18 mouse cellular contexts compared by ENCODE assay signal in the genomic region with DNA sequence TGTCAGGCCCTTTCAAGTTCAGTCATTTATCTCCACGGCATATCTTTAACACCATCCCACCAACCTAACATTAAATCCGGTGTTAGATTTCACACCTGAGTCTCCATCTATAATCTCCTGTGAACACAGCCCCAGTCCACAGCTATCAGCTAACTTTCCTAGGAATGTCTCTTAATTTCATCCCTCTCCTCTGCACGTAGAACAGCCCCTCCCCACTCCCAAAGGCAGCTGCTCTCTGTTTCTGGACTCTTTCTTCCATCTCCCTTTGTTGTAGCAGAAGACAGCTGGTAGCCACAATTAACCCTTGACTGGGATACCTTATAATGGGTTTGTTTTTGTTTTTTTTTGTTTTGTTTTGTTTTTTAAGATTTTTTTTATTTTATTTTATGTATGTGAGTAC. TPM values are rescaled to one million over a fixed set of nuclear protein-coding genes. Genes with fewer than 3 reads are reported as not detected.
A peak's percentile ranks its signal among the peaks of the same experiment; 100 is the strongest.
DNase-seq lines count a peak whose midpoint lies in the region; ATAC-seq and TF ChIP-seq lines count a peak whose summit lies in the region.
"Had no signal": no experiment of that assay in that cellular context is flagged by ENCODE, and none has a peak within 500 bp of the region (broad histone marks: within the 10 kb centered on the region; RNA-seq: fewer than 3 reads in every experiment).

No protein-coding gene starts in this region.

- TF ChIP-seq POLR2A in brain, embryonic 14.5 days (IDR thresholded peaks at IDR 0.05; ENCODE audit: borderline replicate concordance, extremely low read depth, insufficient read depth, insufficient read length, poor library complexity, severe bottlenecking): no peak

- H3K36me3 ChIP-seq in forebrain, embryonic 10.5 days (replicated peaks): peaks cover 42% of the 10 kb centered on the region
- no peaks in the 10 kb centered on the region for H3K36me3 ChIP-seq in forebrain, postnatal 0 days (ENCODE audit: insufficient read depth)
- H3K36me3 ChIP-seq in kidney, postnatal 0 days (ENCODE audit: insufficient read depth, low read length): peaks cover 3% of the 10 kb centered on the region; the same call in 1 of the 2 replicates
- no peaks in the 10 kb centered on the region for H3K36me3 ChIP-seq in hindbrain, postnatal 0 days (ENCODE audit: insufficient read depth, low read length)
- H3K36me3 ChIP-seq in intestine, postnatal 0 days (ENCODE audit: control insufficient read depth, insufficient read depth): no peaks in the 10 kb centered on the region

- no peaks in the 10 kb centered on the region for H3K9me3 ChIP-seq in forebrain, embryonic 10.5 days
- no peaks in the 10 kb centered on the region for H3K9me3 ChIP-seq in forebrain, postnatal 0 days (ENCODE audit: low read length)
- H3K9me3 ChIP-seq in kidney, postnatal 0 days (replicated peaks; ENCODE audit: low read length): no peaks in the 10 kb centered on the region
- H3K9me3 ChIP-seq in hindbrain, postnatal 0 days (ENCODE audit: low read length): no peaks in the 10 kb centered on the region
- H3K9me3 ChIP-seq in intestine, postnatal 0 days (ENCODE audit: control insufficient read depth): no peaks in the 10 kb centered on the region
- H3K9me3 ChIP-seq: embryonic facial prominence, embryonic 12.5 days had no signal

- no peak for ATAC-seq in forebrain, postnatal 0 days
- ATAC-seq in kidney, postnatal 0 days (replicated peaks; ENCODE audit: low FRiP score, low read depth): no peak
- peak; percentile 55 for ATAC-seq in hindbrain, postnatal 0 days
- no peak for ATAC-seq in intestine, postnatal 0 days

- no peak overlapping the region for H3K4me2 ChIP-seq in forebrain, postnatal 0 days (ENCODE audit: low read depth)
- H3K4me2 ChIP-seq in kidney, postnatal 0 days (ENCODE audit: low read length): no peak overlapping the region
- no peak overlapping the region for H3K4me2 ChIP-seq in hindbrain, postnatal 0 days (ENCODE audit: low read depth, low read length)
- no peak overlapping the region for H3K4me2 ChIP-seq in intestine, postnatal 0 days (replicated peaks; ENCODE audit: low read depth)
- H3K4me2 ChIP-seq: embryonic facial prominence, embryonic 12.5 days had no signal

- peak overlapping the region; percentile 70; the same call in 1 of the 2 replicates for H3K27ac ChIP-seq in forebrain, embryonic 10.5 days
- H3K27ac ChIP-seq in forebrain, postnatal 0 days (ENCODE audit: low read depth, low read length): no peak overlapping the region
- H3K27ac ChIP-seq in kidney, postnatal 0 days: peak overlapping the region; percentile 5; the same call in 1 of the 2 replicates
- H3K27ac ChIP-seq in hindbrain, postnatal 0 days: no peak overlapping the region
- no peak overlapping the region for H3K27ac ChIP-seq in intestine, postnatal 0 days (ENCODE audit: low read depth, low read length)

- H3K9ac ChIP-seq in forebrain, postnatal 0 days: no peak overlapping the region
- no peak overlapping the region for H3K9ac ChIP-seq in kidney, postnatal 0 days (ENCODE audit: low read depth, low read length)
- no peak overlapping the region for H3K9ac ChIP-seq in hindbrain, postnatal 0 days (replicated peaks; ENCODE audit: low read length)
- H3K9ac ChIP-seq in intestine, postnatal 0 days (ENCODE audit: low read depth, low read length): no peak overlapping the region
- H3K9ac ChIP-seq: embryonic facial prominence, embryonic 12.5 days had no signal

- H3K27me3 ChIP-seq in forebrain, embryonic 10.5 days (ENCODE audit: poor library complexity, severe bottlenecking): no peaks in the 10 kb centered on the region
- H3K27me3 ChIP-seq in forebrain, postnatal 0 days (ENCODE audit: insufficient read depth, low read length): no peaks in the 10 kb centered on the region
- no peaks in the 10 kb centered on the region for H3K27me3 ChIP-seq in kidney, postnatal 0 days (ENCODE audit: insufficient read depth, low read length)
- no peaks in the 10 kb centered on the region for H3K27me3 ChIP-seq in hindbrain, postnatal 0 days (ENCODE audit: insufficient read depth, low read length)
- no peaks in the 10 kb centered on the region for H3K27me3 ChIP-seq in intestine, postnatal 0 days (replicated peaks; ENCODE audit: control insufficient read depth, insufficient read depth, low read length)
- H3K27me3 ChIP-seq: CH12.LX; embryonic facial prominence, embryonic 12.5 days had no signal

- no peak for TF ChIP-seq CTCF in forebrain, postnatal 0 days (IDR thresholded peaks at IDR 0.05; ENCODE audit: low read depth)
- TF ChIP-seq CTCF in kidney, postnatal 0 days (IDR thresholded peaks at IDR 0.05; ENCODE audit: low read depth): no peak
- no peak for TF ChIP-seq CTCF in brain, embryonic 14.5 days (IDR thresholded peaks at IDR 0.05; ENCODE audit: borderline replicate concordance, extremely low read depth, insufficient read depth, insufficient read length)
- TF ChIP-seq CTCF in hindbrain, postnatal 0 days (IDR thresholded peaks at IDR 0.05; ENCODE audit: low read depth): no peak
- no peak for TF ChIP-seq CTCF in intestine, postnatal 0 days (IDR thresholded peaks at IDR 0.05; ENCODE audit: low read depth)

- 57% methylated on average over 3 of the region's 3 CpGs for WGBS in forebrain, embryonic 10.5 days
- 24% methylated on average over 3 of the region's 3 CpGs for WGBS in forebrain, postnatal 0 days
- WGBS in kidney, postnatal 0 days: 27% methylated on average over 3 of the region's 3 CpGs
- 33% methylated on average over 3 of the region's 3 CpGs for WGBS in hindbrain, postnatal 0 days
- WGBS in intestine, postnatal 0 days: 49% methylated on average over 3 of the region's 3 CpGs

- DNase-seq in forebrain, embryonic 10.5 days (ENCODE audit: extremely low spot score, low spot score): no peak
- DNase-seq in forebrain, postnatal 0 days: no peak
- no peak for DNase-seq in kidney, postnatal 0 days (ENCODE audit: low spot score)
- no peak for DNase-seq in kidney, postnatal 25 days
- DNase-seq in brain, embryonic 14.5 days (ENCODE audit: low read depth): peak; percentile 51
- no peak for DNase-seq in hindbrain, postnatal 0 days (ENCODE audit: low spot score)
- DNase-seq in cerebellum, postnatal 10 days: no peak
- DNase-seq: adrenal gland, adult 2 months; cerebellum, adult 11-12 months; heart, postnatal 4 days; kidney, adult 2 months; lung, adult 2 months; lung, postnatal 4 days; right cerebral cortex, postnatal 4 days; thymus, postnatal 25 days had no signal

- H3K4me3 ChIP-seq in forebrain, embryonic 10.5 days: no peak overlapping the region
- H3K4me3 ChIP-seq in forebrain, postnatal 0 days (ENCODE audit: low read depth, low read length): no peak overlapping the region
- no peak overlapping the region for H3K4me3 ChIP-seq in kidney, postnatal 0 days (replicated peaks; ENCODE audit: low read depth, low read length)
- no peak overlapping the region for H3K4me3 ChIP-seq in hindbrain, postnatal 0 days (ENCODE audit: low read length)
- no peak overlapping the region for H3K4me3 ChIP-seq in intestine, postnatal 0 days (ENCODE audit: low read depth, low read length)
- H3K4me3 ChIP-seq: embryonic facial prominence, embryonic 12.5 days had no signal

- peaks cover 58% of the 10 kb centered on the region for H3K4me1 ChIP-seq in forebrain, embryonic 10.5 days
- H3K4me1 ChIP-seq in forebrain, postnatal 0 days (ENCODE audit: insufficient read depth): no peaks in the 10 kb centered on the region
- H3K4me1 ChIP-seq in kidney, postnatal 0 days (replicated peaks; ENCODE audit: insufficient read depth, low read length): 0 out of 2 replicates have a peak, but pooled peaks cover 9% of the 10 kb centered on the region
- H3K4me1 ChIP-seq in hindbrain, postnatal 0 days (ENCODE audit: insufficient read depth, low read length): 0 out of 2 replicates have a peak, but pooled peaks cover 4% of the 10 kb centered on the region
- H3K4me1 ChIP-seq in intestine, postnatal 0 days (replicated peaks; ENCODE audit: control insufficient read depth, insufficient read depth, low read length): 0 out of 2 replicates have a peak, but pooled peaks cover 2% of the 10 kb centered on the region

RNA-seq across cellular contexts. Expression of gene Adgra3, which starts 8.8 kb away (rescaled TPM):
- 34.9 and 38.1 TPM in 2 replicates for polyA plus RNA-seq in forebrain, embryonic 10.5 days (2016; fragmentation: Nextera tagmentation; extraction: Ambion mirVana)
- total RNA-seq in forebrain, postnatal 0 days (2014; rRNA removed): 42.1 and 46.8 TPM in 2 replicates
- 8.9 and 9.1 TPM in 2 replicates for polyA plus RNA-seq in forebrain, postnatal 0 days (2015; fragmentation: Nextera tagmentation; extraction: Ambion mirVana)
- 33.2 and 36.7 TPM in 2 replicates for polyA plus RNA-seq in kidney, postnatal 0 days (2015; fragmentation: Nextera tagmentation; extraction: Ambion mirVana)
- 46.8 and 49.5 TPM in 2 replicates for polyA plus RNA-seq in brain, embryonic 14.5 days (2012; rRNA removed)
- total RNA-seq in hindbrain, postnatal 0 days (2014; rRNA removed): 42.0 and 47.2 TPM in 2 replicates
- polyA plus RNA-seq in hindbrain, postnatal 0 days (2015; fragmentation: Nextera tagmentation; extraction: Ambion mirVana): 10.9 and 11.4 TPM in 2 replicates
- polyA plus RNA-seq in intestine, postnatal 0 days (2015; fragmentation: Nextera tagmentation; extraction: Ambion mirVana): 8.9 and 10.5 TPM in 2 replicates
- total RNA-seq: CH12.LX had no signal

Comparison
In these comparisons a context has a peak if more than half of its experiments do, and no peak if none do; other contexts are left out.
1. H3K27ac ChIP-seq: peak in forebrain, embryonic 10.5 days (single experiment) and kidney, postnatal 0 days (single experiment); none in forebrain, postnatal 0 days (single experiment), hindbrain, postnatal 0 days (single experiment) and intestine, postnatal 0 days (single experiment).